Mouse (Mus musculus) bone marrow macrophage, adult 2 months (primary cell): ENCODE measurements around the gene Mon1b.

Experiments used
- CTCF ChIP-seq: IDR thresholded peaks from 2 replicates; pipeline ENCODE4 v1.5.1; 2012; ENCODE audit warnings: low read depth, mild to moderate bottlenecking, low read length, moderate library complexity
- POLR2A ChIP-seq: IDR thresholded peaks from 2 replicates; pipeline ENCODE4 v1.6.1; 2012; ENCODE audit warnings: mild to moderate bottlenecking, low read depth, low read length, borderline replicate concordance

DNA sequence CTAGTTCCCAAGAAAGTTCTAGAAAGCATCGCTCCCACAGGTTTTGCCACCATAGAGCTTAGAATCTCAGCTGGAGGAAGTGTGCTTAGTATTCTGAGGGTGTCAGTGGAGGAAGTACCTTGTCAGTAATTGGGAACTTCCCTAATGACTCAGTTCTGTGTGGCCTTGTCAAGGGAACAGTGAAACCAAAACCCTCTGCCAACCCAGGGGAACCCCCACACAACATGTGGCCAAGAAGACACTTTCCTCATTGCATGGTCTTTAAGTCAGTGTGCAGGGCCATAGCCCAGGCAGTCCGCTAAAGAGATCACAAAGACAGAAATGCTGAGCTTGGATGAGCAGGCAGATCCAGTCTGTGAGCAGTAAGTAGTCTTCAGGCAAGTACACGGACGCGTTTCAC, 20.8 kb downstream of the Mon1b start:
- TF ChIP-seq CTCF (no peak), POLR2A (no peak)
